Mouse (Mus musculus) liver, embryonic 12.5 days (tissue): Measurements from ENCODE around the gene Taok3. TPM values are rescaled to one million over a fixed set of nuclear protein-coding genes. Genes with fewer than 3 reads are reported as not detected.

Source experiments
- ATAC-seq: fragments of 200-750 bp; cut with Nextera tagmentation; 2 replicates; pipeline ENCODE4 v1.8.0; 2017; ENCODE audit warnings: moderate number of reproducible peaks, mild to moderate bottlenecking, moderate library complexity
- H3K27ac ChIP-seq: fragments of 300-500 bp; sonication (generic); 2 replicates; pipeline ENCODE4 v1.5.1; 2016; ENCODE audit warnings: mild to moderate bottlenecking
- H3K27me3 ChIP-seq: fragments of 300-500 bp; sonication (generic); replicated peaks from 2 replicates; pipeline ENCODE4 v1.6.1; 2016; ENCODE audit warnings: mild to moderate bottlenecking, moderate library complexity
- H3K36me3 ChIP-seq: fragments of 300-500 bp; sonication (generic); 2 replicates; pipeline ENCODE4 v1.6.1; 2016; ENCODE audit warnings: mild to moderate bottlenecking, moderate library complexity
- H3K4me1 ChIP-seq: fragments of 300-500 bp; sonication (generic); 2 replicates; pipeline ENCODE4 v1.6.1; 2016
- H3K4me2 ChIP-seq: fragments of 300-500 bp; sonication (generic); 2 replicates; pipeline ENCODE4 v1.6.1; 2016; ENCODE audit warnings: mild to moderate bottlenecking, moderate library complexity
- H3K4me3 ChIP-seq: fragments of 300-500 bp; sonication (generic); 2 replicates; pipeline ENCODE4 v1.5.1; 2016; ENCODE audit warnings: mild to moderate bottlenecking, moderate library complexity
- H3K9ac ChIP-seq: fragments of 300-500 bp; sonication (generic); 2 replicates; pipeline ENCODE4 v1.6.1; 2016; ENCODE audit warnings: mild to moderate bottlenecking, moderate library complexity
- H3K9me3 ChIP-seq: fragments of 300-500 bp; sonication (generic); replicated peaks from 2 replicates; pipeline ENCODE4 v1.6.1; 2016; ENCODE audit warnings: mild to moderate bottlenecking, moderate library complexity
- WGBS: fragments of 180-500 bp; shearing (Covaris S2); methylation state at CpG from one replicate; pipeline ENCODE4 v1.1.7; 2016; ENCODE audit not compliant: insufficient replicate concordance; 5-methylcytosine and 5-hydroxymethylcytosine counted together
- polyA plus RNA-seq: library from polyadenylated mRNA; unstranded; fragments of >200 nt; fragmentation: Nextera tagmentation; extraction: Ambion mirVana; gene quantifications from 2 replicates; pipeline ENCODE4 v1.2.1, GENCODE M21; 2016

The Taok3 gene
- 67.9 and 68.6 TPM in 2 replicates for polyA plus RNA-seq

DNA sequence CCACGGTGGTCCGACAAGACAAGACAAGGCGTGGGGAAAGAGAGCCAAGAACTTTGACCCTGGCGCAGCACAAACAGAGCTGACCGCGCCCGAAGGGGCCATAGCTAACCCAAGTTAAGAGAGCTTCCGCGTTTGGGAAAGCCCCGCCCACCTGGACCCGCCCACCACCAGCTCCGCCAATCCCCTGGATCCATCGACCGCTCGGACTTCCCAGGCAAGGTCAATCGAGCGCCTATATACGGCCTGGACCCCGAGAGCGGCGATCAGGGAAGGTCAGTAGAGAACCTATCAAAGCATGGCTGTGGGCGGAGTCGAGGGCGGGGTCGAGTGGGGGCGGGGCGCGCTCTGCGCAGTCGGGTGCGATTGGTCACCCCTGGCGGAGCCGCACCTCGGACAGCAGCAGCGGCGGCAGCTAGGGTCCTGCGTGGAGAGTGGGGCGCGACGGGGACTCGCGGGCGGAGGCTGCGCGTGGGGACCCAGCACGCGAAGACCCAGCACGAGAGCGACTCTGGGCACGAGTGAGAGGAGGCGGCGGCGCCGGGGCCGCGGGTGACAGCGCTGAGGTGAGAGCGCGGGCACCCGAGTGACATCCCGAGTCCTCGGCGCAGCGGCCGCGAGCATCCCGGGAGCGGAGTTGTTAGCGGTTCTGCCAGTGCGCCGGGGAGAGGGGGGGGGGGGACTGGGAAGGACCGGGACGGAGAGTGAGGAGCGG, at the start of gene Taok3:
Taok3 (plus strand) TSS at position 353 of the 712 bp plus-strand sequence.
- Histone ChIP-seq H3K4me2 (peak within 1 kb of the TSS; percentile 90), H3K36me3 (peaks cover 14% of the 10 kb centered on the region), H3K4me1 (peaks cover 72% of the 10 kb centered on the region), H3K27me3 (no peaks in the 10 kb centered on the region), H3K9me3 (no peaks in the 10 kb centered on the region), H3K9ac (peak within 1 kb of the TSS; percentile 93), H3K27ac (peak within 1 kb of the TSS; percentile 94), H3K4me3 (peak within 1 kb of the TSS; percentile 89)
- WGBS, result under 1% methylated on average over 74 of the region's 74 CpGs
- peak; percentile 82 for ATAC-seq

- Histone ChIP-seq H3K4me3 (no peak overlapping the region), H3K9ac (no peak overlapping the region)
- WGBS, result 12% methylated on average over 13 of the region's 13 CpGs
These were observed 32.2 kb upstream of the Taok3 start for GRCm38 (mm10) chr5:117087718-117088117.

GRCm38 (mm10) chr5:117089147-117089546, 30.8 kb upstream of the Taok3 start:
- Histone ChIP-seq H3K9me3 (no peaks in the 10 kb centered on the region), H3K4me2 (no peak overlapping the region), H3K36me3 (peaks cover 33% of the 10 kb centered on the region), H3K27me3 (peaks cover 27% of the 10 kb centered on the region), H3K9ac (no peak overlapping the region), H3K4me3 (no peak overlapping the region), H3K27ac (no peak overlapping the region), H3K4me1 (peaks cover 4% of the 10 kb centered on the region; the same call in 1 of the 2 replicates)
- WGBS, result 29% methylated on average over 3 of the region's 3 CpGs
- no peak for ATAC-seq

More at GRCm38 (mm10) chr5:117087718-117088117, 32.2 kb upstream of the Taok3 start:
- H3K36me3 ChIP-seq, result peaks cover 19% of the 10 kb centered on the region
- ATAC-seq, result no peak
- H3K4me1 ChIP-seq, result peaks cover 4% of the 10 kb centered on the region; the same call in 1 of the 2 replicates
- peaks cover 27% of the 10 kb centered on the region for H3K27me3 ChIP-seq
- peak overlapping the region; percentile 19; the same call in 1 of the 2 replicates for H3K4me2 ChIP-seq
- H3K27ac ChIP-seq, result no peak overlapping the region
- no peaks in the 10 kb centered on the region for H3K9me3 ChIP-seq

- no peak for ATAC-seq
- WGBS, result 16% methylated on average over 6 of the region's 6 CpGs
These were observed 30.1 kb upstream of the Taok3 start for GRCm38 (mm10) chr5:117089786-117090185.

DNA sequence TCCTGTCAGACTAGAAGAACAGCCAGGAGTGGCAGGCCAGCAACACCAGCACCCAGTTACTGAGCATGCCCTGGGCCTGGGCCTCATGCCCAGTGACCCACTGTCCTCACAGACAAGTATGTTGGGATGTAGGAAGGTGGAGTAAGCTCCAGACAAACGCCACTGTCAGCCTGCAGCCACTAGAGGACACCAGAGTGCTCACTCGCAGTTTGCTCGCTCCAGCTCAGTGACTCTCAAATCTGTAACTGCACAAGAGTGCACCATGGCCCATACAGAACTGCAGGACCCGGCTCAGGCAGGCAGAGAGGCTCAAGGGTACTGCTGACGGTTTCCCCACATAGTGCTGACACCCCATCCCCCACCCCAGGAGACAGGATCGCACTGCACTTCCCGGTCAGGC, 25.5 kb upstream of the Taok3 start:
- 60% methylated on average over 7 of the region's 7 CpGs for WGBS
- Histone ChIP-seq H3K4me1 (peaks cover 4% of the 10 kb centered on the region; the same call in 1 of the 2 replicates), H3K27ac (no peak overlapping the region), H3K4me3 (no peak overlapping the region), H3K9me3 (no peaks in the 10 kb centered on the region), H3K4me2 (no peak overlapping the region), H3K9ac (no peak overlapping the region), H3K27me3 (no peaks in the 10 kb centered on the region), H3K36me3 (peaks cover 81% of the 10 kb centered on the region)
- ATAC-seq, result peak; percentile 19; the same call in 1 of the 2 replicates

More at GRCm38 (mm10) chr5:117089786-117090185, 30.1 kb upstream of the Taok3 start:
- Histone ChIP-seq H3K27me3 (peaks cover 27% of the 10 kb centered on the region), H3K4me3 (no peak overlapping the region), H3K36me3 (peaks cover 40% of the 10 kb centered on the region), H3K4me2 (no peak overlapping the region), H3K9ac (no peak overlapping the region), H3K4me1 (peaks cover 4% of the 10 kb centered on the region; the same call in 1 of the 2 replicates), H3K27ac (no peak overlapping the region), H3K9me3 (no peaks in the 10 kb centered on the region)

- Histone ChIP-seq H3K9me3 (no peaks in the 10 kb centered on the region), H3K9ac (no peak overlapping the region), H3K4me2 (no peak overlapping the region), H3K4me3 (no peak overlapping the region), H3K27me3 (no peaks in the 10 kb centered on the region), H3K4me1 (no peaks in the 10 kb centered on the region), H3K27ac (no peak overlapping the region), H3K36me3 (peaks cover 95% of the 10 kb centered on the region)
- WGBS, result 31% methylated on average over 3 of the region's 3 CpGs
- ATAC-seq, result no peak
These were observed 23.2 kb upstream of the Taok3 start for GRCm38 (mm10) chr5:117096716-117097115.

DNA sequence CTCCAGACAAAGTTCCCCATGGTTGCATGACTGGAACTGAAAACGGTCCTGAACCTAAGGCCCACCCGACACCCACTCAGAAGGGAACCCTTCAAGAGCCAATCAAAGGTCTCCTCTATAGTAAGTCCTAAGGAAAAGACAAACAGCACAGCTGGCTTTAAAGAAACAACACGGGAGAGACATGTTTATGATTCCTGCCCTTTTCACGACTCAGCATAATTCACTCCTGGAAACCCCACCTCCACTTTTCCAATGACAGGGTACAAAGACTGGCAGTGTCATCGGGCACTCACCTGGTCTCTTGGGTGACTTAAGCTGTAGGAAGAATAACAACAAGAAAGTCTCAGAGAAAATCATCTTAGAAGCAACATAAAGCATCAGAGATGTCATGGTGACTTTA, 20.9 kb upstream of the Taok3 start:
- Histone ChIP-seq H3K9me3 (no peaks in the 10 kb centered on the region), H3K4me3 (no peak overlapping the region), H3K4me1 (no peaks in the 10 kb centered on the region), H3K4me2 (no peak overlapping the region), H3K36me3 (peaks cover 95% of the 10 kb centered on the region), H3K27me3 (no peaks in the 10 kb centered on the region), H3K9ac (no peak overlapping the region), H3K27ac (no peak overlapping the region)
- no peak for ATAC-seq
- WGBS, result 79% methylated on average over 5 of the region's 5 CpGs

GRCm38 (mm10) chr5:117099742-117100141, 20.2 kb upstream of the Taok3 start:
- WGBS, result 83% methylated on average over 11 of the region's 11 CpGs
- H3K9ac ChIP-seq, result no peak overlapping the region
- no peak overlapping the region for H3K27ac ChIP-seq
- no peak overlapping the region for H3K4me2 ChIP-seq
- H3K27me3 ChIP-seq, result no peaks in the 10 kb centered on the region
- no peak overlapping the region for H3K4me3 ChIP-seq
- H3K36me3 ChIP-seq, result peaks cover 95% of the 10 kb centered on the region
- no peak for ATAC-seq
- no peaks in the 10 kb centered on the region for H3K4me1 ChIP-seq
- H3K9me3 ChIP-seq, result no peaks in the 10 kb centered on the region

- peaks cover 100% of the 10 kb centered on the region for H3K36me3 ChIP-seq
- WGBS, result 90% methylated on average over 20 of the region's 20 CpGs
- ATAC-seq, result no peak
These were observed 16.6 kb upstream of the Taok3 start for GRCm38 (mm10) chr5:117103194-117103929.

GRCm38 (mm10) chr5:117104329-117104728, 15.6 kb upstream of the Taok3 start:
- Histone ChIP-seq H3K4me1 (no peaks in the 10 kb centered on the region), H3K9ac (no peak overlapping the region), H3K4me2 (no peak overlapping the region), H3K36me3 (peaks cover 100% of the 10 kb centered on the region), H3K27ac (no peak overlapping the region), H3K27me3 (no peaks in the 10 kb centered on the region), H3K4me3 (no peak overlapping the region), H3K9me3 (no peaks in the 10 kb centered on the region)
- 90% methylated on average over 12 of the region's 12 CpGs for WGBS
- no peak for ATAC-seq

More at GRCm38 (mm10) chr5:117103194-117103929, 16.6 kb upstream of the Taok3 start:
- no peaks in the 10 kb centered on the region for H3K4me1 ChIP-seq
- no peak overlapping the region for H3K4me3 ChIP-seq
- H3K27ac ChIP-seq, result no peak overlapping the region
- no peaks in the 10 kb centered on the region for H3K27me3 ChIP-seq
- H3K4me2 ChIP-seq, result no peak overlapping the region
- H3K9ac ChIP-seq, result no peak overlapping the region
- H3K9me3 ChIP-seq, result no peaks in the 10 kb centered on the region

- peaks cover 98% of the 10 kb centered on the region for H3K36me3 ChIP-seq
- 86% methylated on average over 9 of the region's 9 CpGs for WGBS
- no peaks in the 10 kb centered on the region for H3K4me1 ChIP-seq
- no peak for ATAC-seq
- H3K27me3 ChIP-seq, result no peaks in the 10 kb centered on the region
- no peak overlapping the region for H3K27ac ChIP-seq
- no peak overlapping the region for H3K4me3 ChIP-seq
- no peak overlapping the region for H3K4me2 ChIP-seq
- H3K9ac ChIP-seq, result no peak overlapping the region
- H3K9me3 ChIP-seq, result no peaks in the 10 kb centered on the region
These were observed 14.2 kb upstream of the Taok3 start for GRCm38 (mm10) chr5:117105761-117106160.

DNA sequence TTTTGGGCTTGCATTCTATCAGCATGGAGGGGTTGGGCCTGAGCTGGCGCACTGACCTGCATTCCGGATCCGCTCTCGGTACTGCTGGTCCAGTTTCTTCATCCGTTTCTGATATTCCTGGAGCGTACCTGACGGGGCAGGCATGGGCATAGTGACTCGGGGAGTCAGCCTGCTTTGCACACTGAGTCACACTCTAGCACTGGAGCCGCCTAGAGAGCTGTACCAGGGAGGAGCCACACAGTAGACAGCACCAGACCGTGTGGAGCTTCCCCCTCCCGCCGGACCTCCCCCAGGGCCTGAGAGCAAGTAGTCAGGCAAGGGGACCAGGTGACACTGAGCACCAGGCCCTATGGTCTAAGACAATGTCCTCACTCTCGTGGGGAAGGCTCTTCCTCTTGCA, 11.6 kb upstream of the Taok3 start:
- H3K4me2 ChIP-seq, result no peak overlapping the region

More for the DNA sequence above, 11.6 kb upstream of the Taok3 start:
- H3K36me3 ChIP-seq, result peaks cover 98% of the 10 kb centered on the region
- no peaks in the 10 kb centered on the region for H3K27me3 ChIP-seq
- no peak overlapping the region for H3K9ac ChIP-seq
- no peaks in the 10 kb centered on the region for H3K9me3 ChIP-seq
- WGBS, result 87% methylated on average over 13 of the region's 13 CpGs
- no peaks in the 10 kb centered on the region for H3K4me1 ChIP-seq
- H3K4me3 ChIP-seq, result no peak overlapping the region
- ATAC-seq, result no peak
- no peak overlapping the region for H3K27ac ChIP-seq
